Mouse (Mus musculus): Measurements from ENCODE around the gene Fezf2.

GRCm38 (mm10) chr14:12341075-12341788, 6.8 kb downstream of the Fezf2 start:
- TF ChIP-seq CTCF (IDR thresholded peaks at IDR 0.05; ENCODE audit: low read depth, low read length) (no peak), EP300 (IDR thresholded peaks at IDR 0.05; ENCODE audit: insufficient read depth, low read depth, low read length) (no peak)
